Mouse (Mus musculus) liver, embryonic 14.5 days (tissue): ENCODE measurements at regions not wholly inside any gene's neighbourhood (a gene's known extent, or its start where the extent isn't known, plus 50 kb on each side); places are given as distances from the start of the nearest gene placed in this dataset.

Experiments used
- CTCF ChIP-seq: IDR thresholded peaks from 2 replicates; pipeline ENCODE4 v1.5.1; 2016; ENCODE audit warnings: antibody characterized with exemption, low read depth, control low read depth
- EP300 ChIP-seq: IDR thresholded peaks from 2 replicates; pipeline ENCODE4 v1.6.1; 2016; ENCODE audit warnings: antibody characterized with exemption, low read depth

- no peak for TF ChIP-seq CTCF
- TF ChIP-seq EP300: no peak
Measured at GRCm38 (mm10) chr11:89834068-89834467, 56.6 kb upstream of the Ankfn1 start.
